Mouse (Mus musculus) lung, embryonic 16.5 days (tissue): ENCODE results near the gene Mprip. TPM values are rescaled to one million over a fixed set of nuclear protein-coding genes. Genes with fewer than 3 reads are reported as not detected.

Experiments used
- ATAC-seq: fragments of 200-750 bp; cut with Nextera tagmentation; 2 replicates; pipeline ENCODE4 v1.8.0; 2017; ENCODE audit warnings: low read depth, mild to moderate bottlenecking, moderate library complexity
- H3K27ac ChIP-seq: fragments of 300-500 bp; sonication (generic); 2 replicates; pipeline ENCODE4 v1.5.1; 2014; ENCODE audit warnings: mild to moderate bottlenecking, control low read depth, low read length
- H3K27me3 ChIP-seq: fragments of 300-500 bp; sonication (generic); 2 replicates; pipeline ENCODE4 v1.6.1; 2014; ENCODE audit warnings: low read depth, low read length, mixed read lengths; ENCODE audit not compliant: control insufficient read depth, insufficient read depth
- H3K36me3 ChIP-seq: fragments of 300-500 bp; sonication (generic); 2 replicates; pipeline ENCODE4 v1.6.1; 2014; ENCODE audit warnings: low read length; ENCODE audit not compliant: control insufficient read depth, insufficient read depth
- H3K4me1 ChIP-seq: fragments of 300-500 bp; sonication (generic); replicated peaks from 2 replicates; pipeline ENCODE4 v1.6.1; 2014; ENCODE audit warnings: low read length, mixed read lengths; ENCODE audit not compliant: control insufficient read depth, insufficient read depth
- H3K4me2 ChIP-seq: fragments of 300-500 bp; sonication (generic); 2 replicates; pipeline ENCODE4 v1.6.1; 2014; ENCODE audit warnings: low read depth, low read length, control low read depth
- H3K4me3 ChIP-seq: fragments of 300-500 bp; sonication (generic); 2 replicates; pipeline ENCODE4 v1.5.1; 2014; ENCODE audit warnings: mild to moderate bottlenecking, low read length, control low read depth
- H3K9ac ChIP-seq: fragments of 300-500 bp; sonication (generic); 2 replicates; pipeline ENCODE4 v1.6.1; 2014; ENCODE audit warnings: low read length, control low read depth
- H3K9me3 ChIP-seq: fragments of 300-500 bp; sonication (generic); 2 replicates; pipeline ENCODE4 v1.6.1; 2016; ENCODE audit warnings: low read length; ENCODE audit not compliant: control insufficient read depth
- WGBS: fragments of 180-500 bp; shearing (Covaris S2); extraction: QIAGEN DNeasy Blood & Tissue Kit; methylation state at CpG from one replicate; pipeline ENCODE4 v1.1.7; 2014; 5-methylcytosine and 5-hydroxymethylcytosine counted together
- polyA plus RNA-seq: library from polyadenylated mRNA; unstranded; fragments of >200 nt; fragmentation: Nextera tagmentation; extraction: Ambion mirVana; gene quantifications from 2 replicates; pipeline ENCODE4 v1.2.1, GENCODE M21; 2015

Gene Mprip
- polyA plus RNA-seq, 1 experiment from 2014 or later = 52.9 TPM

DNA sequence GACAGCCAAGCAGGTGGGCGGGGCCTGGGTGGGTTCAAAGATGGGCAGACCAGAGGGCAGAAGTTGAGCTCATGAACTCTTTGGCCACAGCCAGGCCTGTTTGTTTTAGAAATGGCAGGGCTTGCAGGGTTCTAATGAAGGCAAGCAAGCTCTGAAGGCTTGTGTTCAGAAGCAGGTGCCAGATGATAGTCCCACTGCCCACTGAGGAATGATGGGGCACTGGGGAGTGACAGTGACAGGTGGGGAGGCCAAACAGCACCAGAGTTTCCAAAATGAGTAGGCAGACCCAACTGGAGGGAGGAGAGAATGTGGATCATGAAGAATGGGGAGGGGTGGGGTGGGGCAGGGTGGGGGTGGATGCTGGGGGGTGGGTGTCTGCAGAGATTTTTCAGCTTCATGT lies 144.2 kb downstream of the Mprip start:
- H3K27ac ChIP-seq = no peak overlapping the region
- no peak overlapping the region for H3K4me3 ChIP-seq
- H3K27me3 ChIP-seq = no peaks in the 10 kb centered on the region
- 100% methylated on average over 1 of the region's 1 CpGs for WGBS
- H3K36me3 ChIP-seq = peaks cover 35% of the 10 kb centered on the region
- H3K4me1 ChIP-seq = peaks cover 7% of the 10 kb centered on the region; the same call in 1 of the 2 replicates
- H3K9ac ChIP-seq = no peak overlapping the region
- no peak for ATAC-seq
- H3K9me3 ChIP-seq = no peaks in the 10 kb centered on the region
- H3K4me2 ChIP-seq = no peak overlapping the region

DNA sequence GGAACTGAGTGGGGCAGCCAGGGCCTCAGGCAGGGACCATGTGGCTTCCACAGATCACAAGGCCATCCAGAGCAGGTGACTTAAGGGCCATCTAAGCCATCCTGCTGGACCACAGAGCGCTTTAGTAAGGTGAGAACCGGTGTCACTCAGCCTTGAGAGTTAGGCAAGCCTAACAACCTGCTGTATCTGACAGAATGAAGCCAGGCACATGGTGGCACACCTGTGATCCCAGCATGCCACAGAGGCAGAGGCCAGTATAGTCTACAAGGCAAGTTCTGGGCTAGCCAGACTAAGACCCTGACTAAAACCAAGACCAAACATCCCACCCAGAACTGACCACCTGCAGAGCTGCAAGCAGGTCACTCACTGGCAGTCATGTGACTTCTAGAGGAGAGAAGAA lies 144.6 kb downstream of the Mprip start:
- peaks cover 31% of the 10 kb centered on the region for H3K36me3 ChIP-seq
- H3K9ac ChIP-seq = no peak overlapping the region
- no peak for ATAC-seq

DNA sequence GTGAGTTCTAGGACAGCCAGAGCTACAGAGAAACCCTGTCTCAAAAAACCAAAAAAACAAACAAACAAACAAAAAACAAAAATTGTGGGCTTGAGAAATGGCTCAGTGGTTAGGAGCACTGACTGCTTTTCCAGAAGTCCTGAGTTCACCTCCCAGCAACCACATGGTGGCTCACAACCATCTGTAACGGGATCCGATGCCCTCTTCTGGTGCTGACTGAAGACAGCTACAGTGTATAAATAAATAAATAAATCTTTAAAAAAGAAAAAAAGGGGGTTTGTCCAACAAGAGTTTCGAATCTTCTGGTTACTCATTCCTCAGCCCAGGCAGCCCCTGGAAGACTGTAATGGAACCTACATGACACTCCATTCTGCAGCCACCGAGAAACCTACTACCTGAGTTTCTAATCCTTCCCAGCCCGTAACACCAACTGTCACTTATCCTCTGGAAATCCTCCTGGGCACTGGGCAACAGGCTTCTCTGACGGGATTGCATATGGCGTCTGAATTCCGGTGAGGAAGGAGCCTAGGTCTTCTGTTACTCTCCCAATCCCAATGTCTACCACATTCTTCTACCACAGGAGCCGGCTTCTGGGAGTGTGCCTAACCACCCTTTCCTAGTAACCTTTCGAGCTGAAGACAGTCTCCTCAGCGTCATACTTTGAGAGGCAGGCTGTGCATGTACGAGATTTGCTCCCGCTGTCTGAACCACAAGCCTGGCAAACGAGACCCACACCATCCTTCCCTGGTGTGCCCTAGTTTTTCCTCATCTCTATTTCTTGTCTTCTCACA lies 147.3 kb downstream of the Mprip start:
- 60% methylated on average over 14 of the region's 14 CpGs for WGBS
- peak overlapping the region; percentile 97 for H3K27ac ChIP-seq

More for the DNA sequence above, 144.6 kb downstream of the Mprip start:
- Histone ChIP-seq H3K4me2 (no peak overlapping the region), H3K4me3 (no peak overlapping the region), H3K4me1 (peaks cover 8% of the 10 kb centered on the region; the same call in 1 of the 2 replicates), H3K27me3 (no peaks in the 10 kb centered on the region), H3K9me3 (no peaks in the 10 kb centered on the region), H3K27ac (no peak overlapping the region)
- 95% methylated on average over 2 of the region's 2 CpGs for WGBS

DNA sequence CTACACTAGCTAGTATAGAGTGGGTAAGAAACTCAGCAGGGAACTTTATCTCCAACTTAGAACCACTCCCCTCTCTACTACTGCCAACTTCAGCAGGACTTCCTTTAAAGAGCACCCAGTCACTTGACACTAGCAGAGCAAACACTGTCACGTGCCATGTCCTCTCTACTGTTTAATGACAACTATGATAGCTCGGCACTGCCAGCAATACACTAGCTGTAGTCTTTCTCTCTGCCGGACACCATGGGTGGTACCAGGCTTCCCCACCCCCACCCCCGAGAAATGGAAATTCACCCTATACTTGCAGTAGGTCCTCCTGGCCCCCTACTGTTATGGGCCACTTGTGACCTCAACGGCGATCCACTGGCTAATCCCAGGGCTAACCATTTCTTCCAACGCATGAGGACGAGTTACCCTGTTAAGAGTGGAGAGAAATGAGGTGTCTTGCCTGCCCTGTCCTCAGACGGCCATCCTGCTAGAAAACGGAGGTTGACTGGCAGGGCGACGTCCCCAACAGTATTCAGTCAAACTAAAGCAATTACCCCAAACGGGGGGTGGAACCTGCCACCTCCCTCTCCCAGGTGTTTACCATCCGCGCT lies 148.1 kb downstream of the Mprip start:
- peaks cover 13% of the 10 kb centered on the region for H3K36me3 ChIP-seq
- peak overlapping the region; percentile 82 for H3K4me2 ChIP-seq
- peaks cover 12% of the 10 kb centered on the region for H3K4me1 ChIP-seq
- no peaks in the 10 kb centered on the region for H3K27me3 ChIP-seq
- peak overlapping the region; percentile 86 for H3K9ac ChIP-seq
- H3K27ac ChIP-seq = peak overlapping the region; percentile 97
- ATAC-seq = peak; percentile 67
- no peaks in the 10 kb centered on the region for H3K9me3 ChIP-seq
- H3K4me3 ChIP-seq = peak overlapping the region; percentile 62
- 0% methylated on average over 15 of the region's 15 CpGs for WGBS

More for the DNA sequence above, 147.3 kb downstream of the Mprip start:
- peak overlapping the region; percentile 62 for H3K4me3 ChIP-seq
- H3K9ac ChIP-seq = peak overlapping the region; percentile 86
- ATAC-seq = no peak
- no peaks in the 10 kb centered on the region for H3K27me3 ChIP-seq
- no peaks in the 10 kb centered on the region for H3K9me3 ChIP-seq
- H3K4me1 ChIP-seq = peaks cover 12% of the 10 kb centered on the region
- H3K36me3 ChIP-seq = peaks cover 18% of the 10 kb centered on the region
- peak overlapping the region; percentile 82 for H3K4me2 ChIP-seq

DNA sequence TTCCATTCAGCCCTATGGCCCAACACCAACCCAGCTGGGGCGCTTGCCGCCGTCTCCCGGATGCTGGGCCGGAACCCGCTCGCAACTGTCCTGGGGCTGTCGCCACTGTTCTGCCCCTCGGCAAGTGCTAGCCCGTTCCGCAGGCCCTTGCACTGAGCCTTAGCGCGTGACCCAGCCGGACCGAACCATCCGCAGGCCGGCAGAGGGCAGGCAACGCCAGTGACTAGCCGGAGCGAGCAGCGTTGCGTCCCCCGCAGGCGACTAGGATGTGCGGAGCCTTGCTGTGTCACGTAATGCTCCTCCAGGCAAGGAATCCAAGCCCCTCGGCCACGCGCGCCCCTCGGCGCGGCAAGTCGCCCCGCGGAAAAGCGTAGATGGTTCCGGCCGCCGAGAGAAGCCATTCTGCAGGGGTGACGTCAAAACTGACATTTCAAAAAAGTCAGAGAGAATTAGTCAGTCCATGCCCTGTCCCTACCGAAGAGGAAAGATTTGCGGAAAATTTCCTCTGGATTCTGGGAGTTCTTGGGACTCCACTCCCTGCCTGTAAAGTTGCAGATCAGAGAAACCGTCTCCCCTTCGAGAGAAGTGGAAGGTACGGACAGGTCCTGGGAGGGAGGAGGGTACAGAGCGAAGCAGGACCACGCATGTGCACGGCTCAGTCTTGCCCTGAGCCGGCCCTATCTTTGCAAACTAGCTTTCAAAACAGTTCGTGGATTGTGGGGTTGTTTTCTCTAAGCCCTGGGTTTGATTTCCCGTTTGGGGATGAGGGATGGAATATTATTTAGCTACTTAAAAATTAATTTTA lies 148.8 kb downstream of the Mprip start, which contains the start of gene Flcn:
Flcn (minus strand) TSS at position 347 of the 805 bp plus-strand sequence.
- H3K27me3 ChIP-seq = no peaks in the 10 kb centered on the region
- under 1% methylated on average over 52 of the region's 52 CpGs for WGBS
- peak; percentile 95 for ATAC-seq
- peak within 1 kb of the TSS; percentile 82 for H3K4me2 ChIP-seq
- H3K9me3 ChIP-seq = no peaks in the 10 kb centered on the region
- H3K4me3 ChIP-seq = peak within 1 kb of the TSS; percentile 62
- peak within 1 kb of the TSS; percentile 86 for H3K9ac ChIP-seq
- peaks cover 8% of the 10 kb centered on the region for H3K36me3 ChIP-seq
- H3K27ac ChIP-seq = peak within 1 kb of the TSS; percentile 97
- peaks cover 12% of the 10 kb centered on the region for H3K4me1 ChIP-seq

DNA sequence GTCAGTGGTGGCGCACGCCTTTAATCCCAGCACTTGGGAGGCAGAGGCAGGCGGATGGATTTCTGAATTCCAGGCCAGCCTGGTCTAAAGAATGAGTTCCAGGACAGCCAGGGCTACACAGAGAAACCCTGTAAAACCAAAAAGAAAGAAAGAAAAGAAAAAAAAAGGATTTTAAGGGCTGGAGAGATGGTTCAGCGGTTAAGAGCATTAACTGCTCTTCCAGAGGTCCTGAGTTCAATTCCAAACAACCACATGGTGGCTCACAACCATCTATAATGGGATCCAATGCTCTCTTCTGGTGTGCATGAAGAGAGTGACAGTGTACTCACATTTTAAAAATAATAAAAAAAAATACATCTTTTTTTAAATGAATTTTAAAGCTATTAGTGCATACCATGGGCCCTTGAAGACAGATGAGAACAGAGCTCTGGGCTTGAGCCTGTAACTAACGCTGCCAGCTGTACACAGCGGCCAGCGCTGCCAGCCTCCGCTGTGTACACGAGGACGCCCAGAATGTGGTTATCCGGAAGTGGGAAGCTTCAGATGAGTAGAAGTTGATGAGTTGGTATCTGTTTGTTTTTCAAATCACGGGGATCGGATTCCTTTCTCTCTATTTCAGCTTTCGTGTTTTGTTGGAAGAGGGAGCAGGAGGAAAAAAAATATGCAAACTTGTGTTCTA lies 149.5 kb downstream of the Mprip start:
- ATAC-seq = no peak
- H3K9ac ChIP-seq = peak overlapping the region; percentile 86; the same call in 1 of the 2 replicates
- H3K4me1 ChIP-seq = peaks cover 12% of the 10 kb centered on the region
- no peak overlapping the region for H3K27ac ChIP-seq
- no peaks in the 10 kb centered on the region for H3K27me3 ChIP-seq
- H3K4me2 ChIP-seq = peak overlapping the region; percentile 82
- H3K36me3 ChIP-seq = peaks cover 8% of the 10 kb centered on the region
- WGBS = 54% methylated on average over 14 of the region's 14 CpGs
- H3K9me3 ChIP-seq = no peaks in the 10 kb centered on the region
- peak overlapping the region; percentile 62 for H3K4me3 ChIP-seq

DNA sequence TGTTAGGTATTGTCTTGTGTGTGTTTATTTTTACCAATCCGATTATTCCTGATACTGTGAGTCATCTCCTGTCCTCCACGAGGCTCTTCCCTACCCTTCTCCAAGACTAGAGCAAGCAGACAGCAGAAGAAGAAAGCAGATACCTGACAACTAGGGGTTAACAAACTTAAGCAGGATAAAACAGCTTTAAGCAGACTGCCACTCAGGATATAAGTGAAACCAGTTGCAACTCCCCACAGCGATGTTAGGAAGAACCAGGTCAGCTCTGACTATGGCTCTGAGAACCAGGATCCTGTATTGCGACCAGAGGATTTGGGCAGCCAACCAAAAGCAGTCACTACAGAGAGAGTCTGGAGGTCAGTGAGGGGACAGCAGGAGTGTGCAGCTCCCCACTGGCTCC lies 150.1 kb downstream of the Mprip start:
- WGBS = 40% methylated on average over 4 of the region's 4 CpGs
- ATAC-seq = no peak
- Histone ChIP-seq H3K4me3 (no peak overlapping the region), H3K9me3 (no peaks in the 10 kb centered on the region), H3K9ac (no peak overlapping the region), H3K36me3 (peaks cover 7% of the 10 kb centered on the region; the same call in 1 of the 2 replicates), H3K27me3 (no peaks in the 10 kb centered on the region), H3K4me2 (no peak overlapping the region), H3K27ac (no peak overlapping the region), H3K4me1 (peaks cover 12% of the 10 kb centered on the region)

DNA sequence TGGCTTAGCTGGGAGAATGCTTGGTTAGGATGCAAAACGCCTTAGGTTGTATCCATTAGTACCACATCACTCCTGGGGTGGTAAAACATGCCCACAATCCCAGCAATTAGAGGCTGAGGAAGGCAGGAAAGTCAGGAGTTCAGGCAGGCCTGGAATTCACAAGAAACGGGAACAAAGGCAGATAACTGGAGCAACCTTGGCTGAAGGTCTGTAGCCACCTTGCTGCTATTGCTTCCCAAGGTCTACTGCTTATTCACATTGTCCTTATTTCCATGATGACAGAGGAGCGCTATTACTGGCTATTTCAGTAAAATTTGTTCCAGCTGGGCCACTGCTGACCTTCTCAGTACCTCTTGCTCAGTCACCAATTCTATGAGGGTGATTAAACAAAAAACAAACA lies 152.2 kb downstream of the Mprip start:
- no peak overlapping the region for H3K4me3 ChIP-seq
- no peak overlapping the region for H3K9ac ChIP-seq
- H3K36me3 ChIP-seq = peaks cover 21% of the 10 kb centered on the region
- H3K9me3 ChIP-seq = no peaks in the 10 kb centered on the region
- H3K27ac ChIP-seq = no peak overlapping the region
- ATAC-seq = no peak
- H3K4me1 ChIP-seq = peaks cover 11% of the 10 kb centered on the region
- H3K4me2 ChIP-seq = no peak overlapping the region
- 47% methylated on average over 3 of the region's 3 CpGs for WGBS
- no peaks in the 10 kb centered on the region for H3K27me3 ChIP-seq
